Mouse (Mus musculus) heart, adult 8-10 months (tissue): ENCODE results near the gene Atn1. TPM values are rescaled to one million over a fixed set of nuclear protein-coding genes. Genes with fewer than 3 reads are reported as not detected.
"Not testable (repeated sequence)": the region's sequence is repeated elsewhere in the genome, so short reads cannot be mapped to it uniquely, and the experiment has no call there.

Experiments
- DNase-seq: peaks from one replicate; pipeline ENCODE4 v3.0.0; 2022; ENCODE audit warnings: low spot score
- total RNA-seq, 4 experiments: library from RNA; stranded (reverse); gene quantifications; 2 replicates each; pipeline ENCODE4 v1.2.4; 2022

Atn1 gene
- 10 to 100 TPM; 40.9 to 48.2 (median 45.2) TPM for total RNA-seq

DNA sequence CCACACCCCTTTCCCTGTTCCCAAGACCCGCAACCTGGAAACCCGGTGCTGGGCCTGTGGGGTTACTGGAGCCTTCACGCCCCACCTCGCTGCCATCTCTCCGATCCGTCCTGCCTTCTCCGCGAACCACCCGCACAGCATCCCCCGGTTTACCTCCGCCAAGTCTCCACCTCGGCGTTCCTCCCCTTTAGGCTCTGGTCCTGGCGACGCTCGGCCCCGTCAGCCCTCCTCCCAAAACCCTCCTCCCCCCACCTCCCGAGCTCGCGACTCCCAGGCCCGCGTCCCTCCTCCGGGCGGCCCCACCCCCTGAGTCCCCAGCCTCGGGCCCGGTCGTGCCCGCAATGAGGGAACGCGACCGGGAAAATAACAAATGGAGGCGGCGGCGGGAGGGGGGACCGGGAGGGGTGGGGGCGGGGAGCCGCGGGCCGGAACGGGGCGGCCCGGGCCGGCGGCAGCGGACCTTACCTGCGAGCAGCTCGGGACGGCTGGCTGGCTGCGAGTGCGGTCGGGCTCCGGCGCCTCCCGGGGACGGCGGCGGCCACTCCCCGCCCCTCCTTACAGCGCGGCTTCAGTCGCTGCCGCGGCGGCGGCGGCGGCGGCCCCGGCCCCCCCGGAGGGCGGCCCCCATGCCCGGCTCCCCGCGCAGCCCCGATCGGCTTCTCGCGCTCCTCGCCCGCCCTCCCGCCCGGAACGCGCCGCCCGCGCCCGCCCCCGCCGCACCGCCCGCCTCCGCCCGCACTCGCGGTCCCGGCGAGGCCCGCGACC, at the start of gene Atn1, which contains the start of gene Gm45234:
Gene Atn1, minus strand, starts transcription at position 694 of the 765 bp plus-strand sequence.
Gene Gm45234, minus strand, starts transcription at position 191 of the 765 bp plus-strand sequence.
- peak; percentile 58 for DNase-seq

DNA sequence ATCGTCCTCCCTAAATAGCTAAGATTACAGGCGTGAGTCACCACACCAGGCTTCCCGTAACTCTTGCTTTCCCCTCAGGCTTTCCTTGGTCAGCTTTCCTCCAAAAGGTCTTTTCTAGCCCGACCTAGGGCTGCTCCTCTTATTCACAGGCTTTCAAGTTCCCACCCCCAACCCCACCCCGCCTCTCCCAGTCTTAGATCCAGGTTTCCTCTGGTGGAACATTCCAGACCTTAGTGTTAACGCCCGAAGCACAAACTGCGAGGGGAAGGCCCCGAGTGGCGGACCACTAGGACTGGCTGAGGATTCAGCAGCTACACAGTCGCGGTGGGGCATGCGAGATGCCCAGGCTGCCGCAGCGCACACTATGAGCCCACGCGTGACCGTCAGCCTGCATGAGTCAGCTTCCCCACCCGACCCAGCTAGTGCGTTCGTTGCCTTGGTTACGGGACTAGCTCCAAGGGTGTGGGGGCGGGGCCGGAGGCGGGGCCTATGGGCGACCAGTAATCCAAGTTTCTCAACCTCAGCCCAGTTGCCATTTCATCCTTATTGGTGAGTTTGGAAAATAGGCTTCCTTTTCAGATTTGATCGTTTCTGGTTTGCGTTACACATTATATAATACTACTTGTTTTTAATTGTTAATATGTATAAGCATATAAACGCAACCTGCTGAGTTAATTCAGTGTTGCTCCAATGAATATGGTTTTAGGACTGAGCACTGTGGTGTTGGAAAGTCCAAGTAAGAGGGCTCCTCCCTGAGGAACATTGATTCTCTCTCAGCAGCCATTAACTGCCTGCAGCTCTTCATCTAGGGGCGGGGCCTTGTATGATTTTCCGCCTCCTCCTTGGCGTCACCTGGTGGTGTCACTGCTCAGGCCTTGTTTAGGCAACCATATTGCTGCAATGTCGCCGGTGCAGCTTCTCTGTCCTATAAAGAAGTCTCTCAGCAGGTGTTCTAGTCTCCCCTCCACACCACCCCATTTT, 49.3 kb upstream of the Atn1 start:
- peak; percentile 92 for DNase-seq

DNA sequence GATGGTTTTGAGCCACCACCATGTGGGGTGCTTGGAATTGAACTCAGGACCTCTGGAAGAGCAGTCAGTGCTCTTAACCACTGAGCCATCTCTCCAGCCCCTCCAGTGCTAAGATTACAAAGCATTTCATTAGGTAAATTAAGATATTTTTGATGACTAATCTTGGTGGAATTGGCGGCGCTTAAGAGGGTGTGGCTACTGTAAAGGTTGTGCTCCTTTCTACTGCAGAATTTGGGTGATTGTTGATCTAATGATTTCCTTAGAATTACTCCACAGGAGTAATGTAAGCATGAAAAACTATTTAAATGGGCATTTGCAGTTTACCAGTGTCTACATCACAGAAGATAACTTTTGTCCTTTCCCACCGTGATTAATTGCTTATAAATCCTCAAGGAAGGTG, 48.0 kb upstream of the Atn1 start:
- no peak for DNase-seq

DNA sequence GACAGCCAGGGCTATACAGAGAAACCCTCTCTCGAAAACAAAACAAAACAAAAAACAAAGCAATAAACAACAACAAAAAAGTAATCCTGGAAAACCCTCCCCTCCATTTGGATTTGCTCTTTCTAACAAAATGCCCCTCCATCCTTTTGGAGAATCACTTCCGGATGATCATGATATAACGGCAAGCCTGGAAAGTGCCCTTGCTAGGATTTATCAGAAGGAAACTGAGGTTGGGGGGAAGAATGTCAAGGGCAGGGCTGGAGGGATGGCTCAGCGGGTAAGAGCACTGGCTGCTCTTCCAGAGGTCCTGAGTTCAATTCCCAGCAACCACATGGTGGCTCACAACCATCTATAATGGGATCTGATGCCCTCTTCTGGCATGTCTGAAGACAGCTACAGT, 47.4 kb upstream of the Atn1 start:
- not testable (repeated sequence) for DNase-seq

DNA sequence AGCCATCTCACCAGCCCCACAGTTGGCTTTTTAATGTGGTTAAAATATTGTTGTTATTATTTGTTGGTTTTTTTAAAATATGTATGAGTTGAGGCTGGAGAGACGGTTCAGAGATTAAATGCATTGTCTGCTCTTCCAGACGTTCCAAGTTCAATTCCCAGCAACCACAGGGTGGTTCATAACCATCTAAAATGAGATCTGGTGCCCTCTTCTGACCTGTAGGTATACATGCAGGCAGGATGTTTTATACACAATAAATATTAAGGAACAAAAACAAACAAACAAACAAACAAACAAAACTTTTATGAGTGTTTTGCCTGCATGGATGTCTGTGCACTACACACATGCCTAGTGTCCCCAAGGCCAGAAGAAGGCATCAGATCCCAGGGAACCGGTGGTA, 46.7 kb upstream of the Atn1 start:
- no peak for DNase-seq

DNA sequence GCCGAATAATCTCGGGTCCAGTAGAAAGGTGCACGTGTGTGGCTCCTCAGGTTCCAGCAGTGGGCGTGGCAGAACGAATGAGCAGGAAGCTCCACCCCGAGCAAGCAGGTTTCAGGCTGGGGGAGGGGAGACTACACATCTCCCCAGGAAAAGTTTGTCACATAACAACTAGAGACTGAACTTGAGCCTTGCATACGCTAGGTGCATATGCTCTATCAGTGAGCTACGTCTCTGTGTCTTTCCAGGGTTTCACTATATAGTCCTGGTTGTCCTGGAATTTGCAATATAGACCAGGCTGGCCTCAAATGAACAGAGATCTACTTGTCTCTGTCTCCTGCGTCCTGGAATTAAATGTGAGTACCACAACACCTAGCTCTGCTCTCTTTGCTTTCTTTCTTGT, 46.1 kb upstream of the Atn1 start:
- not testable (repeated sequence) for DNase-seq

DNA sequence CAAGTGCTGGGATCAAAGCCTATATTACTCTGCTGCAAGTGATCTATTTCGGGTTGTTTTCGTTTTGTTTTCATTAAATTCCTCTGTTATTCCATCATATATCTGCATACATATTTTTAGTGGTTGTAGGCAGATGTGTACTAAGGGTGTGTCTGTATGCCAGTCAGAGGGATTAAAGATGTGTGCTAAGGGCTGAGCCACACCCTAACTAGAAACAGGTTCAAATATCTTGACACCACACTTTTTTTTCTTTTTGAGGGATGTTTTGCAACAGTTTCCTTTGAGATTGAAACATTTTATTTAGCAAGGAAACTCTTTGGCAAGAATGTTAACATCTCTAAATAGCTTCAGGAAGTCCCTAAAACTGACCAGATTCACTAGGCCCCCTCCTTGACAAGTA, 39.9 kb upstream of the Atn1 start:
- DNase-seq: no peak

DNA sequence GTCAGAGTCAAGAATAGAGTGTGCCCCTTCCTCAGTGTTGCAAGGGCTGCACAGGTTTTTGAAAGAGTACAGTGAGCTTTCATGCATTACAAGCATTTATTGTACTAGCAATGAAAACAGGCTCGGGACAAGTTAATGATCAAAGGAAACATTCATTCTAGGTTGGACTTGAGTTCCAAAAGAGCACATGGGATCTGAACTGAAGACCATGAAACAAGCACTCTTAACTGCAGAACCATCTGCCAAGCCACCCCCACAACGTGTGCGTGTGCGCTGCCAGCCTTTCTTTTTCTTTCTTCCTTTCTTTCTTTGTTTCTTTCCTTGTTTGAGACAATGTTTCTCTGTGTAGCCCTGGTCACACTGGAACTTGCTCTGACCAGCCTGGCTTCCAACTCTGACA, 39.5 kb upstream of the Atn1 start:
- no peak for DNase-seq

DNA sequence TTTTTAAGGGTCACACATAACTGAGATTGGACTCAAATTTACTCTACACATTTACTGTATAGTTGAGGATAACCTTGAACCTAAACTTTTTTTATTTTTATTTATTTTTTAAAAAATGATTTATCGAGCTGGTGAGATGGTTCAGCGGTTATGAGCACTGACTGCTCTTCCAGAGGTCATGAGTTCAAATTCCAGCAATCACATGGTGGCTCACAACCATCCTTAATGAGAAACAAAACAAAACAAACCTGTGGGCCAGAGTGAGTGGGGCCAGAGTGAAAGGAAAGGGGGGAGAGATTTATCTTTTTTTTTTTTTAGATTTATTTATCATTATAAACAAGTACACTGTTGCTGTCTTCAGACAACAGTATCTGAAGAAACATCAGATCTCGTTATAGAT, 35.6 kb upstream of the Atn1 start:
- no peak for DNase-seq

DNA sequence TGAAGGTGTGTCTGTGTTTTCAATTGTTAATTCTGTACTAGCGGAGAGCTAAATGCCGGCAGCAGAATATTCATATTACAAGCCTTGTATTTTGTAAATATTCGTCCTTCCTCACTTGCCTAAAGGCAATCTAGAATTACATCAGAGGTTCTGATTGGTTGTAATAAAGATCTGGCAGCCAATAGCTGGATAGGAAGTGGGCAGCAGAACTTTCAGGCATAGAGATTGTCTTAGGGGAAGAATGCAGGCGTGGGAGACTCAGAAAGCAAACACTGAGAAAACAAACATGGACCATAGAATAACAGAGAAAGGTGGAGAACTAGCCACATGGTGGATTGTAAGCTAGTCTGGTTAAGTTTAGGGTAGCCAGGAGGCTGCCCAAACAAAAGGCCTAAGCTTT, 33.8 kb upstream of the Atn1 start:
- no peak for DNase-seq

DNA sequence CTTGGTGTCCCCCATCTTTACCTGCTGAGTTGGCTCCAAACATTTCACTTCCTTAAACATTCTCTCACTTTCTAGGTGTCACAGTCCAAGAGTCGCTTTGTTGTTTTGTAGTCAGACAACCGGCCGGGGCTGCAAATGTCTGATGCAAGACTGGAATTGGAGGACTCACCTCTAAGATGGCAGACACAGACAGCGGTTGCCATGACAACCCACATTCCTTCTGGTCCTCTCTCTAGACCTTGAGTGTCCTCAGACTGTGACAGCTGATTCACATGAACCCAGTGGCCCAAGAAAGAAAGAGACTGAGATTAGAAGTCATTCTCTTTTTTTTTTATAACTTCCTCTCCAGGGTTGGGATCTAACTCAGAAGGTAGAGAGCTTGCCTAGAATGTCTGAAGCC, 33.2 kb upstream of the Atn1 start:
- no peak for DNase-seq

DNA sequence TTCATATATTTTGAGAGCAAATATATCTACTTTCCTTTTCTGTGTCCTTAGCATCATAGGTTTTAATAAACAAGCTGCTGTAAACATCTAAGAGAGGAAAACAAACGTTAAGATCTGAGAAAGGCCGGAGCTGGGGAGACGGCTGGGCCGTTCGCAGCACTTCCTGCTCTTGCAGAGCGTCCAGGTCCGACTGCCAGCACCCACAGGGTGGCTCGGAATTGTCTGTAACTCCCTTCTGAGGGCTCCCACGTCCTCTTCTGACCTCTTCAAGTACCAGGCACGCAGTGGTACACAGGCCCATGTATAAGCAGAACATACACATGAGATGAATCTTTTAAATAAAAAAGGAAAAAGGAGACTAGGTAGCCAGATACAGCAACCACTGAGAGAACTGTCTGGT, 31.4 kb upstream of the Atn1 start:
- no peak for DNase-seq

DNA sequence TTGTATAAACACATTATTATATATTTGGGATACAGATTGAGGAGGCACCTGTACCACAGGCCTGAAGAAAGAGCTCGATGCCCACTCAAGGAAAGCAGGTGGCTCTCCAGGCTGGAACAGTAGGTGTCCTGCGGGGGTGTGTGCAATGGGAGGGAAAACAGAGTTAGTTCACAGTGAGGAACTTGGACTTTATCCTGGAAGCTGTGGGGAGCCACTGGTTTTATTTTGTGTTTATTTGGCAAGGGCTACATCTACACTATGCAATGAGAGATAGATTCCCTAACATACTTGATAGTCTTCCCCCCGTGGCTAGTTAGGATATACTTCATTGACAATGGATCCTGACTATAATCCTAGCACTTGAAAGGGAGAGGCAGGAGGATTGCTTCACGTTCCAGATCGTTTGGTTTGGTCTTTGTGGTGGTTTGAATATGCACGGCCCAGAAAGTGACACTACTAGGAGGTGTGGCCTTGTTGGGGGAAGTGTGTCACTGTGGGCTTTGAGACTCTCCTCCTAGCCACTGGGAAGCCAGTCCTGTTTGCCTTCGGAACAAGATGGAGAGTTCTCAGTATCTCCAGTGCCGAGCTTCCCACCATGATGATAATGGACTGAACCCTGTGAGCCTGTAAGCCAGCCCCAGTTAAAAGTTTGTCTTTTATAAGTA, 30.6 kb upstream of the Atn1 start:
- DNase-seq: no peak

DNA sequence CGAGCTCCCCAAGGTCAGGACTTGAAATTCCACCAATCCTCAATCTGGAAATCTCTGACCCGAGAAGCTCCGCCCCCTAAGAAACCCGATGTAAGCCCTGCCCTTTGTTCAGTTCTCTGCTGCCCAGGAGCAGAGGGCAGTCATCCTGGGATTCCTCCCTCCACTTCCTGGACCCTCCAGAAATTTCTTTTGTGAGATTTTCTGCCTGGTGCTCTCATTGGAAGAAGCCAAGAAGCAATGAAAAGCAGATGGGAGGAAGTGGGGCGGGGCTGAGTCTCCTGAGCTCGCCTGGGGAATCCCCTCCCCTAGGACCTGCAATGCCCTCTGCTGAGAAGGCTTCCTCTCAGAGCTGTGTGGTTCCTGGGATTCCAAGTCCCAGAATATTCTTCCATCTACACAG, 26.1 kb upstream of the Atn1 start:
- no peak for DNase-seq

DNA sequence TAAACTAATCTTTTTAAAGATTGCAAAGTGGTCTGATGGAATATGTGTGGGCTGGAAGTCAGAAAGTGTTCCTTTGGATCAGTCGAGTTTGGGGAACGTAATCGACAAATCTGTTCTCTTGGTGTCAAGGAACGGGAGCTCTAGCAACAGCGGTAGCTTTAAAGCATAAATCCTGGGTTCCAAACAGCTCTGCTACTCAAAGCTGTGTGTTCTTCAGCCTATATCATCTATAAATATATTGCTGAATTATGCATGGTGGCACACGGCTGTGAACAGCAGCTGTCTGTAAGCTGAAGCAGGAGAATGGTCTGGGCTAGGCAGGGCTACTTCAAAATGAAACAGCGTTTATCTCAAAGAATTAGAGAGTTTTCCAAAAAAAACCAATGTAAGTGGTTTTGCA, 24.6 kb upstream of the Atn1 start:
- no peak for DNase-seq

DNA sequence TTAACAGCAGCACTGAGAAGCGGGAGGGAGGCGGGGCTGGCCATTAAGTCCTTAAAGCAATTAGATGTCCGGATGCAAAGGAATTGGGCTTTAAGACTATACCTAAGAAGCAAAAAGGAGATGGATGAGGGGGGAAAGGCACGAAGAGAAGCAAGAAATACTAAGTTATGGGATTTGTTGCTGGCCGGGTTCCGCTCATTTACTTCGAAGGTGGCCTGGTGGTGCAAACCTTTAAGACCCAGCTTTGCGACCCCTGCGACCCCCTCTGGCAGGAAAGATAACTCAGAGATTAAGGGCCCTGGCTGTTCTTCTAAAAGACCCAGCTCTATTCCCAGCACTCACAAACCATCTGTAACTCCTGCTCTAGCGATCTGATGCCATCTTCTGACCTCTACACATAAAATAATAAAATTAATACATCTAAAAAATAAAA, 23.7 kb upstream of the Atn1 start:
- no peak for DNase-seq

DNA sequence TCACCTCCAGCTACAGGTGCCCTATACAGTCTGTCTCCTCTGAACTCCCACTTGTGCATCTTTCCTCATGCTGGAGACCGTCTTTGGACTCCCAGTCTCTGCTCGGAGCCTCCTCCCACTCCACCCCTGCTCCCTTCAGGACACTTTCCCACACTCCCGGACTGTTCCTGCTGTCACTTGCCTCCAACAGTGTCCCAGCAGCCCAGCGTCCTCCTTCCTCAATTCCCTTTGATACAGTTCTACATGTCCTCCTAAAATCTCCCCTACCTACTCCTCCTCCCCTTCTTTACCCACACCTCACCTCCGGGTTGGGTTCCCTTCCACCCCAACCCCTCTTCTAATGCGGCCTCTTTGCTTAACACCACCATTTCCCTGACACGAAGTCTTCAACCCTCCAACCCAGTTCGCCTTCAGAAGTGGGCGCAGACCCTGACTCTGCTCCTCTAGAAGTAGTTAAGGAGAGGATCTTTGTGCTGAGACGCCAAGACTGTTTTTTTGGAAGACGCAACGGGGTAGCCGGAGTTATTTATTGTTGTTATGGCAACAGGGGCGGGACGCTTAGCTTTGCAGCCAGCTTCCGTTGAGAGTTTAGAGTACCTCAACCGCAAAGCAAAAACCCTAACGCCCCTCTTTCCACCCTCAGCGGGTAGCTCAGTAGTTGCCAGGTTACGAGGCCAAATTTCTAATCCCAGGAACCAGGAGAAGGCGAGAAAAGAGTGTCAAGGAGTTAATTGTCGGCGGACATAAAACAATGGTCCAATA, 23.1 kb upstream of the Atn1 start, which contains the start of gene Lrrc23:
Gene Lrrc23, minus strand, starts transcription at position 506 of the 762 bp plus-strand sequence.
- DNase-seq: no peak

DNA sequence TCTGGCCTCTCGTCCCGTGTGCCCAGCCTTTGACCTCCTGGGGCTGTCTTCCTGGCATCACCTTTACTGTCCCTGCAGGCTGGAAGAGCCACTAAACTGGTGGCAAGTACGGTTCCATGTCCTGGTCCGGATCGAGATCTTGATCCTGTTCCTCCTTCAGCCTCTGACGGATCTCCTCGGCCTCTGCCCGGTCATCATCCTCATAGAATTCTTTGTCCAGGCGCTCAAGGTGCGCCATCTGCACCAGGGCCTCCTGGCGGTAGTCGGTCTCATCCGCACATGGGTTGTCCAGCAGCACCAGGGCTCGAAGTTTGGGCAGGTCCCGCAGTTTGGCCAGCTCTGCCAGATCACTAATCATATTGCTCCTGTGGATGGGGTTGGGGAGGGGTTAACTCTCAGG, 14.2 kb upstream of the Atn1 start:
- DNase-seq: no peak

DNA sequence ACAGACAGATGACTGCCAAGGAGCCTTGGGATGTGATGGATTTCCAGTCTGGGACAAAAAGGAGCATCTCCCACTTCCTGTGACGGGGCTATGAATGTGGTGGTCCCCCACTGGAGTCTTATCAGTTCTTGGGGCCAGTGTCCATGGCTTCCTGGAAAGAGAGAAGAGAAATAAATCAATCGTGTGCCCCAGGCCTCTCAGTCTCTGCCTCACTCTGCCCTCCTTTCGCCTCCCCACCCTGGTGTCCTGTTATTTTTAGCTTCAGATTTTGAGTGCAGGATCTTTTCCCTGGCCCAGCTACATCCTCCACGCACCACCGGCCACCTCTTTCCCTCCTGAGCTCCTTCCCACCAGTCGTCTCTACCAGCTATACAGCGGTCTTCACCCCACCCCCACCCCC, 13.7 kb upstream of the Atn1 start:
- DNase-seq: no peak

DNA sequence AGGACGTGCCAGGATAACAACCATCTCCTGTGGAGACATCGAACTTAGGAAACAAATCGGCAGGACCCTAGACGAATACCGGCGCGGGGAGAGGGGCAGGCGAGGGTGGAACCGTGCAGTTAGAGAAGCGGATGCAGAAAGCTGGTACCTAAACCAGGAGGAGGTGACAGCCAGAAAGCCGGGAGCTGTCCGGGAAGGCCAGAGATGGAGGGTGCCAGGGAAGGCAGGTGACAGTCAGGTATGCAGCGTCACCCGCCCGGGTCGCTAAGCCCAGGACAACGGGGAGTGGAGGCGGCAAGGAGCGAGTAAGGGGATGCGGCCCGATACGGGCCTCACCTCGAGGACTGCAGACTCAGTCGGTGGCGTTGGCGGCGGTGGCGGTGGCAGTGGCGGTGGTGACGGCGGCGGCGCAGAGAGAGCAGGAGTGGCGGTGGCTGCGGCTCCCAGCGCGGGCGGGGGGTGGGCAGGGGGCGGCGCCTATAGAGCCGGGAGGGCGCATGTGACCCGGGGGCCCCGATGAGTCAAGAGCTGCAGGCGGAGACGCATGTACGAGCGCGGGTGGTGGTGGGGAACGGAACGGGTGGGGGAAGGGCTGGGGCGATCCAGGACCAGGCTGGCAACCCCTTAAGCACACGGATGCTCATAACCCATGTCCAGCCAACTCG, 12.9 kb upstream of the Atn1 start, which contains the start of gene Eno2:
Gene Eno2, minus strand, starts transcription at position 573 of the 665 bp plus-strand sequence.
- no peak for DNase-seq

DNA sequence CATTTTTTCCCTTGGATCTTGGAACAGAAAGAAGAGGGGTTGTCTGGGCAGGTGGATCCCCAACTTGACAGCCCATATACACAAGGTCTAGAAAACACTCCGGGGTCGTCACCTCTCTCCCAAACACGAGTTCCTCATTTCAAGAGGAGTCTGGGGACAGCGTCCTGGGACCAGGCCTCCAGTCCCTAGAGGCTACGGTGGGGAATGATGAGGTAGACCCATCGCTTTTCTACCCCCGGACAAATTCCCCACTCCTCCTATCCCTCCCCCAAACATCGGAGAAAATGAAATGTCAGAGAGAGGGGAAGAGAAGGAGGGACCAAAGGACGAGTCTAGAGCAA, 12.3 kb upstream of the Atn1 start:
- DNase-seq: no peak
